Mouse (Mus musculus): ENCODE results near the gene Gm45716. TPM values are rescaled to one million over a fixed set of nuclear protein-coding genes. Genes with fewer than 3 reads are reported as not detected.

The Gm45716 gene
- polyA plus RNA-seq (2015; fragmentation: Nextera tagmentation; extraction: Ambion mirVana): 48.7 and 56.5 TPM in 2 replicates

- H3K36me3 ChIP-seq (replicated peaks; ENCODE audit: insufficient read depth, low read length): no peaks in the 10 kb centered on the region
- no peak within 1 kb of the TSS for H3K4me2 ChIP-seq (ENCODE audit: low read depth, low read length)
- H3K4me1 ChIP-seq (ENCODE audit: insufficient read depth): no peaks in the 10 kb centered on the region
- no peak for DNase-seq
- no peak within 1 kb of the TSS for H3K27ac ChIP-seq (ENCODE audit: low read depth)
- 88% methylated on average over 7 of the region's 7 CpGs for whole genome bisulfite sequencing (ENCODE audit: insufficient replicate concordance)
- no peak for TF ChIP-seq EP300 (IDR thresholded peaks at IDR 0.05; ENCODE audit: low read depth)
- no peak for TF ChIP-seq CTCF (IDR thresholded peaks at IDR 0.05; ENCODE audit: low read depth)
- no peaks in the 10 kb centered on the region for H3K9me3 ChIP-seq (ENCODE audit: low read length)
- H3K9ac ChIP-seq (replicated peaks): no peak within 1 kb of the TSS
- no peak within 1 kb of the TSS for H3K4me3 ChIP-seq (ENCODE audit: low read depth, low read length)
- no peaks in the 10 kb centered on the region for H3K27me3 ChIP-seq (ENCODE audit: insufficient read depth, low read length)
- no peak for ATAC-seq
Observed at GRCm38 (mm10) chr11:90187441-90187840, at the start of gene Gm45716. Gene Gm45716, plus strand, starts transcription at chr11:90187683.

GRCm38 (mm10) chr11:90142393-90142792, 45.1 kb upstream of the Gm45716 start:
- Histone ChIP-seq H3K4me2 (ENCODE audit: low read depth, low read length) (no peak overlapping the region), H3K36me3 (replicated peaks; ENCODE audit: insufficient read depth, low read length) (no peaks in the 10 kb centered on the region), H3K27me3 (ENCODE audit: insufficient read depth, low read length) (no peaks in the 10 kb centered on the region), H3K4me3 (ENCODE audit: low read depth, low read length) (no peak overlapping the region), H3K9ac (replicated peaks) (no peak overlapping the region), H3K9me3 (ENCODE audit: low read length) (no peaks in the 10 kb centered on the region), H3K27ac (ENCODE audit: low read depth) (no peak overlapping the region), H3K4me1 (ENCODE audit: insufficient read depth) (no peaks in the 10 kb centered on the region)
- no peak for ATAC-seq
- WGBS (ENCODE audit: insufficient replicate concordance): 63% methylated on average over 4 of the region's 4 CpGs
- TF ChIP-seq EP300 (IDR thresholded peaks at IDR 0.05; ENCODE audit: low read depth) (no peak), CTCF (IDR thresholded peaks at IDR 0.05; ENCODE audit: low read depth) (no peak)
- DNase-seq: no peak

- Histone ChIP-seq H3K27me3 (ENCODE audit: insufficient read depth, low read length) (no peaks in the 10 kb centered on the region), H3K36me3 (replicated peaks; ENCODE audit: insufficient read depth, low read length) (no peaks in the 10 kb centered on the region), H3K4me2 (ENCODE audit: low read depth, low read length) (no peak overlapping the region), H3K4me3 (ENCODE audit: low read depth, low read length) (no peak overlapping the region), H3K9ac (replicated peaks) (no peak overlapping the region), H3K9me3 (ENCODE audit: low read length) (no peaks in the 10 kb centered on the region), H3K4me1 (ENCODE audit: insufficient read depth) (no peaks in the 10 kb centered on the region), H3K27ac (ENCODE audit: low read depth) (no peak overlapping the region)
- TF ChIP-seq CTCF (IDR thresholded peaks at IDR 0.05; ENCODE audit: low read depth): no peak
- no peak for TF ChIP-seq EP300 (IDR thresholded peaks at IDR 0.05; ENCODE audit: low read depth)
- ATAC-seq (no peak), DNase-seq (no peak)
- WGBS (ENCODE audit: insufficient replicate concordance): 54% methylated on average over 4 of the region's 4 CpGs
Observed at GRCm38 (mm10) chr11:90142936-90143335, 44.5 kb upstream of the Gm45716 start.

GRCm38 (mm10) chr11:90146086-90146860, 41.2 kb upstream of the Gm45716 start:
- TF ChIP-seq EP300 (IDR thresholded peaks at IDR 0.05; ENCODE audit: low read depth) (no peak), CTCF (IDR thresholded peaks at IDR 0.05; ENCODE audit: low read depth) (no peak)
- ATAC-seq (no peak), DNase-seq (no peak)
- Histone ChIP-seq H3K4me1 (ENCODE audit: insufficient read depth) (no peaks in the 10 kb centered on the region), H3K9me3 (ENCODE audit: low read length) (no peaks in the 10 kb centered on the region), H3K4me2 (ENCODE audit: low read depth, low read length) (no peak overlapping the region), H3K27ac (ENCODE audit: low read depth) (no peak overlapping the region), H3K36me3 (replicated peaks; ENCODE audit: insufficient read depth, low read length) (no peaks in the 10 kb centered on the region), H3K4me3 (ENCODE audit: low read depth, low read length) (no peak overlapping the region), H3K9ac (replicated peaks) (no peak overlapping the region), H3K27me3 (ENCODE audit: insufficient read depth, low read length) (no peaks in the 10 kb centered on the region)
- WGBS (ENCODE audit: insufficient replicate concordance): 83% methylated on average over 17 of the region's 17 CpGs

DNA sequence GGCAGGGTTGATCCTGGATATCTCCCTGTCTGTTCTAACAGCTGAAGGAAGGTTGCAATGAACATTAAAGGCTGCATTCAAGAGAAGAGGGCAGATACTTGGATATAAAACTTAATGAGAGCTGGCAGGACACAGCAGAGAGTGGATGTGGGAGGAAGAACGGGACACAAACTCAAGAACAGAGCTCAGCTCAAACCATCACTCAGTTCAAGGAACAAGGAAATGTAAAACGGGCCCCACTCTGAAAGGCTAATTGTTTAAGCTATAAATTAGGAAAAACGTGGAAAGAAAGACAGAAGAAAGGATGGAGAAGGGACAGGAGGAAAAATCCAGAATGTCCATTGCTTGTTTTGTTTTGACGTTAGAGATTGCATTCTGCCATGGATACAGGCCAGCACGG, 32.4 kb upstream of the Gm45716 start:
- 55% methylated on average over 5 of the region's 5 CpGs for WGBS (ENCODE audit: insufficient replicate concordance)
- ATAC-seq (no peak), DNase-seq (no peak)
- Histone ChIP-seq H3K4me2 (ENCODE audit: low read depth, low read length) (no peak overlapping the region), H3K36me3 (replicated peaks; ENCODE audit: insufficient read depth, low read length) (no peaks in the 10 kb centered on the region), H3K4me1 (ENCODE audit: insufficient read depth) (no peaks in the 10 kb centered on the region), H3K27me3 (ENCODE audit: insufficient read depth, low read length) (no peaks in the 10 kb centered on the region), H3K4me3 (ENCODE audit: low read depth, low read length) (no peak overlapping the region), H3K9ac (replicated peaks) (no peak overlapping the region), H3K27ac (ENCODE audit: low read depth) (no peak overlapping the region), H3K9me3 (ENCODE audit: low read length) (no peaks in the 10 kb centered on the region)
- no peak for TF ChIP-seq EP300 (IDR thresholded peaks at IDR 0.05; ENCODE audit: low read depth)
- TF ChIP-seq CTCF (IDR thresholded peaks at IDR 0.05; ENCODE audit: low read depth): no peak

GRCm38 (mm10) chr11:90155466-90155865, 32.0 kb upstream of the Gm45716 start:
- H3K4me3 ChIP-seq (ENCODE audit: low read depth, low read length): no peak overlapping the region
- no peaks in the 10 kb centered on the region for H3K9me3 ChIP-seq (ENCODE audit: low read length)
- no peak for ATAC-seq
- DNase-seq: no peak
- no peak overlapping the region for H3K27ac ChIP-seq (ENCODE audit: low read depth)
- H3K4me1 ChIP-seq (ENCODE audit: insufficient read depth): no peaks in the 10 kb centered on the region
- H3K9ac ChIP-seq (replicated peaks): no peak overlapping the region
- H3K36me3 ChIP-seq (replicated peaks; ENCODE audit: insufficient read depth, low read length): no peaks in the 10 kb centered on the region
- TF ChIP-seq EP300 (IDR thresholded peaks at IDR 0.05; ENCODE audit: low read depth) (no peak), CTCF (IDR thresholded peaks at IDR 0.05; ENCODE audit: low read depth) (no peak)
- H3K4me2 ChIP-seq (ENCODE audit: low read depth, low read length): no peak overlapping the region
- WGBS (ENCODE audit: insufficient replicate concordance): 16% methylated on average over 2 of the region's 2 CpGs
- H3K27me3 ChIP-seq (ENCODE audit: insufficient read depth, low read length): no peaks in the 10 kb centered on the region
